Mouse (Mus musculus) megakaryocyte-erythroid progenitor cell, adult 5-6 weeks (primary cell): ENCODE data around the gene Fcor. TPM values are rescaled to one million over a fixed set of nuclear protein-coding genes. Genes with fewer than 3 reads are reported as not detected.

Experiments
- ATAC-seq: replicated peaks from 2 replicates; pipeline ENCODE4 v1.8.0; 2016; ENCODE audit warnings: mild to moderate bottlenecking, inconsistent platforms; ENCODE audit not compliant: severe bottlenecking, poor library complexity, low FRiP score, low TSS enrichment
- total RNA-seq, 2 experiments: library from RNA; stranded (forward) in 1 of 2; stranded (reverse) in 1 of 2; fragments of 200-1000, 215-1000 nt in 1 of 2; fragments of >200 nt in 1 of 2; fragmentation: Nextera tagmentation in 1 of 2; gene quantifications; 2 replicates each; pipeline ENCODE4 v1.2.3; 2014 to 2017

Gene Fcor
- total RNA-seq, 2 experiments from 2014 or later: 19.2 TPM; not detected in 1

DNA sequence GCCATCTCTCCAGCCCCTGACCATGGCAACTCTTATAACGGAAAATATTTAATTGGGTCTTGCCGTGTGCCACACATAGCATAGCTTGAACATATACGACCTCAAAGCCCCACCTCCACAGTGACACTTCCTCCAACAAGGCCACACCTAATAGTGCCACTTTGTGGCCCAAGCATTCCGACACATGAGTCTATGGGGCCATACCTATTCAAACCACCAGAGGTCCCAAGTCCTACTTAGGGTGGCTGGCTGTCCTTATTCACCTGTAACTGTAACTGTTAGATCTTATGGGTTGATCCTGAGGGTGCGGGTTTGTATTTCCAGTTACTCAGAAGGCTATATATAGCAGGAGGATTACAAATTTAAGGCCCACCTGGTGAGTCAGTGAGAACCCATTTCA, 44.1 kb downstream of the Fcor start:
- ATAC-seq: peak; percentile 58

DNA sequence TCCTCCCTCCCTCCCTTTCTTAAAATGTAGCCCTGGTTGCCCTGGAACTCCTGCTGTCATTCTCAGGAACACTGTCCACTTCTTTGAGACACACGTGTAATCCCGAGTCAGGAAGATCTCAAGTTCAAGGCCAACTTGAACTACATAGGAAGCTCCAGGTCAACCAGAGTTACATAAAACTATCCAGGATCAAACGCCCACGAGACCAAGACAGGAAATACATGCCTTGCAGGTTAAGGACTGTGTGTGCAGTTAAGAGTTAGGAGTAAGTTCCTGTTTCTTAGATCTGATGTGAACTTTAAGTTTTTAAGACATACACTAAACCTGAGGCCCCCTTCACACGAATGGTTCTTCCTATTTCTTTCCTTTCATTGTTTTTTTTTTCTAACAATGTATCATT, 45.2 kb downstream of the Fcor start:
- ATAC-seq: no peak

DNA sequence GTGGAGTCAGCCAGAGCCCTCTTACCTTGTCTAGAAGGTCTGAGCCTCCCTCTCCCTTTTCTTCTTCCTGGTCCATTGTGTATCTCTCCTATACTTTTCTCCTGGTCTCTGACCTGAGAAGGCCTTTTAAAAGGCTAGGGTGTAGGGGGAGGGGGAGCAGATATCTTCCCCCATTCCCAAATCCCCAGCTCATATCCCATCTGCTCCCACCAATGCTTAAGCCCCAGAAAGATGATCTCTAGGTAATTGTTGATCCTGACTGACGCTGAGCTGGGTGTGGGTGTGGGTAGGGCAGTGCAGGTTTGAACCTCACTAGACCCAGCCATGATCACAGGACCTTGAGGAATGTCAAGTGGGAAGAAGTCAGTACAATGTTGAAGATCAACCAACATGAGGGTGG, 46.7 kb downstream of the Fcor start, which contains the start of gene Pcp2:
Gene Pcp2 (minus strand): TSS at position 101 of the 400 bp plus-strand sequence.
- ATAC-seq: no peak

DNA sequence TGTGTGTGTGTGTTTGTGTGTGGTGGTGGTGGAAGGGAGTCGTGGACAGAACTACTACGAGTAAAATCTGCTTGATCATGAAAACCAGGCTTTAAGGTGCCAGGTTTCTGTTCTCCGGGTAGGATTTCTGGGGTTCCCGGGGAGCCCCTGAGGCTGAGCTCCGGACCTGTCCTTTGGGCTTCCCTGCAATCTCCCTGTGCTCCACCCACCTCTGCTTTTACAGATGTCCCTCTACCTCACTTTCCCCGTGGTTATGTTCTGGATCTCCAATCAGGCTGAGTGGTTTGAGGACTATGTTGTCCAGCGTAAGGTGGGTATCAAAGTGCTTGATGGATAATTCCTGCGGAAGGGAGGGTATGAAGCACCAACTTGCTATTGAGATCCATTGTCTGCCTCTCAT, 50.0 kb downstream of the Fcor start:
- no peak for ATAC-seq

DNA sequence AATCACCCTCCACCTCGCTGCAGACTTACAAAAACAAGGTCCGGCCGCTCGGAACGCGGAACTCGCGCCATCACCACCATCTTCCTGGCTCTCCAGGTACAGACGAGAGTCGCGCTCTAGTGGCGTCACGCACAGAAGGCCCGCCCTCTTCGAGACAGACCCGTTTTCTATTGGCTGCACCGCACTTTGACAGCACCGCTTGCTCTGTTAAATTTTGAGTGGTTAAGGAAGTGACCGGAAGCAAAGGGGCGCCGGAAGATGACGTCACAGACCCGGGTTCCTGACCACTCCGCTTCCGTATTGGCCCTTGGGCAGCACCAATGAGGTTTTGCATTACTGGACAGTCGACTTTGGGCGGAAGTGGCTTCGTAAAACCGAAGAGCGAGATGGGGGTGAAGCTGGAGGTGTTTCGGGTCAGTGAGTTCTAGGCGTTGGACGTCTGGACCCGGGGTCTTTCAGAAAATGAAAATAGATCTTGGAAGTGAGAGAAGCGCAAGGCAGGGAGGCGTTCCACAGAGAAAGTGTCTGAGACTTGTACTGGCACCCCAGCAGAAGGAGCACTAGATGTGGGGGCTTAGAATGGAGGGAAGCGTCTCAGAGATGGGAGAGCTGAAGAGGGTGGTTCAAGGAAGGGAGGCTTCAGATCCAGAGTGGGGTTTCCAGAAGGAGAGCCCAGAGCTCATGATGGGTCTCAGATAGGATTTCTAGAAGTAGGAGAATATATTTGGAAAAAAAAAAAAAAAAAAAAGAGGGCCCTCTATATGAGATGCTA, 50.8 kb downstream of the Fcor start, which contains the start of the genes Xab2 and Pet100:
Gene Xab2 (minus strand): TSS at position 118 of the 772 bp plus-strand sequence.
Gene Pet100 (plus strand): TSS at position 350 of the 772 bp plus-strand sequence.
- ATAC-seq: peak; percentile 93

Other genes with a start within 250 kb of the Fcor start
- gene Pex11g, start 204.7 kb downstream of the Fcor start, total RNA-seq (2014; fragmentation: Nextera tagmentation): 2.0 and 3.0 TPM in 2 replicates
- gene Pex11g, start 204.7 kb downstream of the Fcor start, total RNA-seq (2017): 1.3 and 6.2 TPM in 2 replicates
- gene Tex45, start 201.5 kb downstream of the Fcor start, total RNA-seq (2014; fragmentation: Nextera tagmentation): not detected in 2 replicates
- gene Tex45, start 201.5 kb downstream of the Fcor start, total RNA-seq (2017): not detected in 2 replicates
- gene Zfp358, start 179.2 kb downstream of the Fcor start, total RNA-seq (2014; fragmentation: Nextera tagmentation): 8.8 and 9.3 TPM in 2 replicates
- gene Zfp358, start 179.2 kb downstream of the Fcor start, total RNA-seq (2017): 2.7 and 5.9 TPM in 2 replicates
- 47.2 and 49.7 TPM in 2 replicates for gene Mcoln1, start 171.9 kb downstream of the Fcor start, total RNA-seq (2014; fragmentation: Nextera tagmentation)
- gene Mcoln1, start 171.9 kb downstream of the Fcor start, total RNA-seq (2017): 21.0 and 23.1 TPM in 2 replicates
- 80.9 and 107 TPM in 2 replicates for gene Pnpla6, start 157.0 kb downstream of the Fcor start, total RNA-seq (2014; fragmentation: Nextera tagmentation)
- 28.9 and 35.4 TPM in 2 replicates for gene Pnpla6, start 157.0 kb downstream of the Fcor start, total RNA-seq (2017)
- not detected in 2 replicates for gene C330021F23Rik, start 104.4 kb downstream of the Fcor start, total RNA-seq (2014; fragmentation: Nextera tagmentation)
- gene C330021F23Rik, start 104.4 kb downstream of the Fcor start, total RNA-seq (2017): 0.61 and 1.0 TPM in 2 replicates
- 1.6 and 3.8 TPM in 2 replicates for gene Camsap3, start 85.1 kb downstream of the Fcor start, total RNA-seq (2014; fragmentation: Nextera tagmentation)
- gene Camsap3, start 85.1 kb downstream of the Fcor start, total RNA-seq (2017): 0.42 and 0.52 TPM in 2 replicates
- 45.6 and 55.5 TPM in 2 replicates for gene Xab2, start 51.0 kb downstream of the Fcor start, total RNA-seq (2014; fragmentation: Nextera tagmentation)
- 44.9 and 53.9 TPM in 2 replicates for gene Xab2, start 51.0 kb downstream of the Fcor start, total RNA-seq (2017)
- gene Pet100, start 50.8 kb downstream of the Fcor start, total RNA-seq (2014; fragmentation: Nextera tagmentation): 59.9 and 94.7 TPM in 2 replicates
- 152 and 217 TPM in 2 replicates for gene Pet100, start 50.8 kb downstream of the Fcor start, total RNA-seq (2017)
- not detected in 2 replicates for gene Pcp2, start 46.8 kb downstream of the Fcor start, total RNA-seq (2014; fragmentation: Nextera tagmentation)
- gene Pcp2, start 46.8 kb downstream of the Fcor start, total RNA-seq (2017): not detected in 2 replicates
- gene Stxbp2, start 41.4 kb downstream of the Fcor start, total RNA-seq (2014; fragmentation: Nextera tagmentation): 141 and 196 TPM in 2 replicates
- 49.2 and 49.8 TPM in 2 replicates for gene Stxbp2, start 41.4 kb downstream of the Fcor start, total RNA-seq (2017)
- not detected in 2 replicates for gene Retn, start 16.6 kb downstream of the Fcor start, total RNA-seq (2014; fragmentation: Nextera tagmentation)
- not detected in 2 replicates for gene Retn, start 16.6 kb downstream of the Fcor start, total RNA-seq (2017)
- 2.7 TPM in 1 of 2 replicates, not detected in the other for gene Mcemp1, start 6.6 kb downstream of the Fcor start, total RNA-seq (2014; fragmentation: Nextera tagmentation)
- not detected in 2 replicates for gene Mcemp1, start 6.6 kb downstream of the Fcor start, total RNA-seq (2017)
- gene Trappc5, start 3.9 kb upstream of the Fcor start, total RNA-seq (2014; fragmentation: Nextera tagmentation): 14.3 and 16.1 TPM in 2 replicates
- 22.2 and 31.3 TPM in 2 replicates for gene Trappc5, start 3.9 kb upstream of the Fcor start, total RNA-seq (2017)
- not detected in 2 replicates for gene Fcer2a, start 21.8 kb upstream of the Fcor start, total RNA-seq (2014; fragmentation: Nextera tagmentation)
- 0.38 TPM in 1 of 2 replicates, not detected in the other for gene Fcer2a, start 21.8 kb upstream of the Fcor start, total RNA-seq (2017)
- gene Clec4g, start 48.3 kb upstream of the Fcor start, total RNA-seq (2014; fragmentation: Nextera tagmentation): not detected in 2 replicates
- gene Clec4g, start 48.3 kb upstream of the Fcor start, total RNA-seq (2017): not detected in 2 replicates
- gene Cd209a, start 76.6 kb upstream of the Fcor start, total RNA-seq (2014; fragmentation: Nextera tagmentation): not detected in 2 replicates
- gene Cd209a, start 76.6 kb upstream of the Fcor start, total RNA-seq (2017): 0.19 TPM in 1 of 2 replicates, not detected in the other
- not detected in 2 replicates for gene Cd209e, start 181.9 kb upstream of the Fcor start, total RNA-seq (2014; fragmentation: Nextera tagmentation)
- not detected in 2 replicates for gene Cd209e, start 181.9 kb upstream of the Fcor start, total RNA-seq (2017)
- not detected in 2 replicates for gene Cd209d, start 206.2 kb upstream of the Fcor start, total RNA-seq (2014; fragmentation: Nextera tagmentation)
- not detected in 2 replicates for gene Cd209d, start 206.2 kb upstream of the Fcor start, total RNA-seq (2017)